Mouse (Mus musculus) limb, embryonic 14.5 days (tissue): ENCODE measurements around the gene Fancd2os. TPM values are rescaled to one million over a fixed set of nuclear protein-coding genes. Genes with fewer than 3 reads are reported as not detected.

ENCODE experiments used
- ATAC-seq: fragments of 200-750 bp; cut with Nextera tagmentation; 2 replicates; pipeline ENCODE4 v1.8.0; 2017; ENCODE audit warnings: low read depth, moderate number of reproducible peaks, moderate TSS enrichment; ENCODE audit not compliant: low FRiP score
- DNase-seq: peaks from one replicate; pipeline ENCODE4 v3.0.0-alpha.2; 2015; ENCODE audit warnings: low spot score
- H3K27ac ChIP-seq: fragments of 300-500 bp; sonication (generic); replicated peaks from 2 replicates; pipeline ENCODE4 v1.5.1; 2014; ENCODE audit warnings: low read depth, mild to moderate bottlenecking, low read length, moderate library complexity, mixed read lengths
- H3K27me3 ChIP-seq: fragments of 300-500 bp; sonication (generic); 2 replicates; pipeline ENCODE4 v1.6.1; 2014; ENCODE audit warnings: low read length, mixed read lengths; ENCODE audit not compliant: control insufficient read depth, insufficient read depth
- H3K36me3 ChIP-seq: fragments of 300-500 bp; sonication (generic); 2 replicates; pipeline ENCODE4 v1.6.1; 2014; ENCODE audit warnings: mild to moderate bottlenecking, low read length, moderate library complexity, mixed read lengths; ENCODE audit not compliant: control insufficient read depth, insufficient read depth
- H3K4me1 ChIP-seq: fragments of 300-500 bp; sonication (generic); 2 replicates; pipeline ENCODE4 v1.6.1; 2014; ENCODE audit warnings: antibody characterized with exemption, low read length, mixed read lengths; ENCODE audit not compliant: control insufficient read depth, insufficient read depth
- H3K4me2 ChIP-seq: fragments of 300-500 bp; sonication (generic); replicated peaks from 2 replicates; pipeline ENCODE4 v1.6.1; 2014; ENCODE audit warnings: low read depth, mild to moderate bottlenecking, low read length, moderate library complexity; ENCODE audit not compliant: severe bottlenecking
- H3K4me3 ChIP-seq: fragments of 300-500 bp; sonication (generic); replicated peaks from 2 replicates; pipeline ENCODE4 v1.5.1; 2014; ENCODE audit warnings: low read length
- H3K9ac ChIP-seq: fragments of 300-500 bp; sonication (generic); 2 replicates; pipeline ENCODE4 v1.6.1; 2014; ENCODE audit warnings: mild to moderate bottlenecking, low read depth, low read length, moderate library complexity; ENCODE audit not compliant: severe bottlenecking
- H3K9me3 ChIP-seq: fragments of 300-500 bp; sonication (generic); 2 replicates; pipeline ENCODE4 v1.6.1; 2016; ENCODE audit warnings: low read length; ENCODE audit not compliant: control insufficient read depth
- POLR2A ChIP-seq: fragments of 200-500 bp; IDR thresholded peaks from 2 replicates; pipeline ENCODE4 v1.8.0; 2012; ENCODE audit warnings: inconsistent platforms, mild to moderate bottlenecking, moderate library complexity, borderline replicate concordance; ENCODE audit not compliant: insufficient read depth, insufficient read length; ENCODE audit errors: extremely low read depth
- WGBS: fragments of 180-500 bp; shearing (Covaris S2); extraction: QIAGEN DNeasy Blood & Tissue Kit; methylation state at CpG from one replicate; pipeline ENCODE4 v1.1.7; 2014; 5-methylcytosine and 5-hydroxymethylcytosine counted together
- polyA plus RNA-seq, 2 experiments: library from polyadenylated mRNA; depleted of rRNA in 1 of 2; stranded (reverse) in 1 of 2; unstranded in 1 of 2; fragments of >200 nt; fragmentation: Nextera tagmentation in 1 of 2; extraction: Ambion mirVana in 1 of 2; gene quantifications; 2 replicates each; pipeline versions ENCODE4 v1.2.1 to v1.2.3; 2012 to 2014

Gene Fancd2os
- polyA plus RNA-seq, 2 experiments: 0.05 to 0.40 TPM

DNA sequence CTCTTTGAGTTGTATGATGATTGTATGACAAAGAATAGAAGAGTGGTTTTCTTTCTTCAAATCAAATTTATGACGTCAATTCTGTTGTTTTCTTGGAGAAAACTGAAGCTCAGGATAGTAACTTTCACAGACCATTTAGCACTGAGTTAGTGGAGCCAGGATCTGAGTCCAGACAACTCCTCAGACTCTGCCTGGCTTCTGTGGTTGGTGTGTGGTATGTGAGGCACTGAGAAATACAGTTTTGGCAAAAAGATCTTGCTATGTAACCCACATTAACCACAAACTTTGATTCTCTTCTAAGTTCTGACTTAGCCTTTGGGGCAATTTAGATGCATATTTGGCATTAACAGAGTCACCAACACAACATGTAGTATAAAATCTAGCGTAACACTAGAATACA, 7.9 kb downstream of the Fancd2os start:
- no peak for TF ChIP-seq POLR2A
- no peak overlapping the region for H3K9ac ChIP-seq

DNA sequence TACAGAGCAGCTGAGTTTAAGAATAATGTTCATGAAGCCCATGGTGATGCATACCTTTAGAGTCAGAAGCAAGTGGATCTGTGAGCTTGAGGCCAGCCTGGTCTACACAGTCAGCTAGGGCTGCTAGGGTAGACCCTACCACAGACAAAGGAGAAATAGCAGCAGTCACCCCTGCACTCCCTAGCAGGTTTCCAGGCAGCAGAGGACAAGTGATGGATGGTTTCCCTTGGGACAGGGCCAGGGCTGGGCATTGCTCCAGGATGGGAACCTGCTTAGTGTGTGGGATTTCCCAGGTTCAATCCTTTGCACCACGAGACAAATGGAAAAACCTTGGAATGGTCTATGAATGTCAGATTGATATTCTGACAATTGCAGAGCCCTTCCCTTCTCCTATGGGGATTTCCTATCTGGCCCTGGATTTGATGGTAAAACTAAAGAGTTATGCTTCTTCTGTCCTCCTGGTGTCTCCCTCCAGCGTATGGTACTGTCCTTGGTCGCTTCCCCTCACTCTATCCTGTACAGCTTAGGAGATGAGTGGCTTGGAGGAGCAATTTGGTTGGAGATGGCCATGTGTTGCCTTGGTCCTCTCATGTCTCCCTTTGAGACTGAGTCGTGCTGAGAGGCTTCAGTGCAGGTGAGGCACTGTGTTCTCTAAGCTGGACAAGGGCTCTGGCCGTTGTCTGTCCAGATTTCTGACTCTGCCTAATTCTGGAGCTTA, 13.9 kb downstream of the Fancd2os start:
- H3K4me2 ChIP-seq: no peak overlapping the region
- no peak overlapping the region for H3K9ac ChIP-seq
- ATAC-seq (no peak), DNase-seq (no peak)
- no peak overlapping the region for H3K27ac ChIP-seq
- 84% methylated on average over 5 of the region's 5 CpGs for WGBS
- H3K9me3 ChIP-seq: no peaks in the 10 kb centered on the region
- no peaks in the 10 kb centered on the region for H3K4me1 ChIP-seq
- 0 out of 2 replicates have a peak, but pooled peaks cover 6% of the 10 kb centered on the region for H3K36me3 ChIP-seq
- TF ChIP-seq POLR2A: no peak
- H3K4me3 ChIP-seq: no peak overlapping the region
- no peaks in the 10 kb centered on the region for H3K27me3 ChIP-seq

More for the DNA sequence above, 7.9 kb downstream of the Fancd2os start:
- DNase-seq: no peak
- Histone ChIP-seq H3K9me3 (no peaks in the 10 kb centered on the region), H3K4me1 (no peaks in the 10 kb centered on the region), H3K4me3 (no peak overlapping the region), H3K27ac (no peak overlapping the region), H3K4me2 (no peak overlapping the region), H3K36me3 (no peaks in the 10 kb centered on the region), H3K27me3 (no peaks in the 10 kb centered on the region)
- ATAC-seq: no peak
- 92% methylated on average over 2 of the region's 2 CpGs for WGBS

DNA sequence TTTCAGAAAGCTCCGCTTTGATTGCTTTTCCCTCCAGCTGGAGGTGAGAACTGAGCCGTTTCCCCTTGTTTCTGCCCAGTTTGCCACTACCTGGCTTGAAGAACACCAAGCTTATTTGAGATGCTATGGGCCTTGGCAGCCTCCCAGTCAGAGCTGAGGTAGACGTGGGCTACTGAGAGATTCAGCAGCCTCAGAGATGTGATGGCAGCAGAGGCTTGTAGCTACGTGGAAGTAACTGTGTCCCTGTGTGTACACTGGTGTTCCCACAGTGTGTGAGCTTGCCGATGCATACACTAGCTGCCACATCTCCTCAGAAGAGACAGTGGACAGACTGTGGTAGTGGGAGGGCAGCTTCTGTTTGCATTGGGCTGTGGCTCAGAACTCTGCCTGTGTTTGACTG, 15.4 kb downstream of the Fancd2os start:
- ATAC-seq: no peak
- no peak overlapping the region for H3K9ac ChIP-seq

DNA sequence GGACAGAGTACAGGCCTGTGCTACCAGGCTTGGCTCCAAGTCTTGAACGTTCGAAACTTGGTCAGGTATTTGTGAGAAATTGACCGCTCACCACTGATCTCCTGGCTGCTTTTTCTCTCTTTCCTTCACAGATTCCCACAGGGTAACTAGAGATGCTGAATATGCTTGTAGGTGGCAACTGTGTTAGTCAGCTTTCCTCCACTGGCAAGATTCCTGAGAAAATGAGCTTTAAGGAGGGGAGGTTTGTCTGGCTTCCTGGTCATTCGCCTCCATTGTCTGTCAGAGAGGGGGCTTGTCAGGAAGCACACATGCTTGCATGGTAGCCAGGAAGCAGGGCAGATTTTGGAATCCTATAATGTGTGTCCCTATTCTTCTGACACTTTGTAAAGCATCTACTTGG, 17.5 kb downstream of the Fancd2os start:
- no peak overlapping the region for H3K27ac ChIP-seq
- WGBS: 88% methylated on average over 4 of the region's 4 CpGs
- no peaks in the 10 kb centered on the region for H3K4me1 ChIP-seq
- no peak for TF ChIP-seq POLR2A
- no peak for ATAC-seq
- no peak overlapping the region for H3K4me2 ChIP-seq
- 0 out of 2 replicates have a peak, but pooled peaks cover 9% of the 10 kb centered on the region for H3K36me3 ChIP-seq
- no peak for DNase-seq
- H3K27me3 ChIP-seq: no peaks in the 10 kb centered on the region
- H3K9ac ChIP-seq: no peak overlapping the region
- H3K4me3 ChIP-seq: no peak overlapping the region
- H3K9me3 ChIP-seq: no peaks in the 10 kb centered on the region

More for the DNA sequence above, 15.4 kb downstream of the Fancd2os start:
- no peak overlapping the region for H3K27ac ChIP-seq
- no peak for TF ChIP-seq POLR2A
- no peaks in the 10 kb centered on the region for H3K4me1 ChIP-seq
- 88% methylated on average over 5 of the region's 5 CpGs for WGBS
- H3K9me3 ChIP-seq: no peaks in the 10 kb centered on the region
- no peak for DNase-seq
- H3K36me3 ChIP-seq: 0 out of 2 replicates have a peak, but pooled peaks cover 9% of the 10 kb centered on the region
- no peaks in the 10 kb centered on the region for H3K27me3 ChIP-seq
- no peak overlapping the region for H3K4me2 ChIP-seq
- no peak overlapping the region for H3K4me3 ChIP-seq

DNA sequence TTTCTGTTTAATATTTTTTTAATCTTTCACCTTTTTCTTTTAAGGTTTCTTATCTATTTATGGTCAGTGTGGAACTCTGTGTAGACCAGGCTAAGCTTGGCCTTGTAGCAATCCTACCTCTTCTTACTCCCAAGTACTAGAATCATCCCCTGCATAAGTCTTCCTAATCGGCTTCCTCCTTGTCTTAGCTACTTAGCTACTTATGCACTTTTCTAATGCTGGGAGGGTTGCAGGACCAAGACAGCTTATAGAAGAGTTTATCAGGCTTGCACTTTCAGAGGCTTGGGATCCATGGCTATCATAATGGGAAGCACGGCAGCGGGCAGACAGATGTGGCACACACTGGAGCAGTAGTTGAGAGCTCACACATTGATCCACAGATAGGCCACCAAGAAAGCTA, 21.2 kb downstream of the Fancd2os start:
- H3K27me3 ChIP-seq: no peaks in the 10 kb centered on the region
- no peaks in the 10 kb centered on the region for H3K9me3 ChIP-seq
- H3K9ac ChIP-seq: no peak overlapping the region
- 93% methylated on average over 3 of the region's 3 CpGs for WGBS
- TF ChIP-seq POLR2A: no peak
- no peaks in the 10 kb centered on the region for H3K4me1 ChIP-seq
- no peak overlapping the region for H3K27ac ChIP-seq
- H3K4me2 ChIP-seq: no peak overlapping the region
- DNase-seq (no peak), ATAC-seq (no peak)
- 0 out of 2 replicates have a peak, but pooled peaks cover 18% of the 10 kb centered on the region for H3K36me3 ChIP-seq
- no peak overlapping the region for H3K4me3 ChIP-seq
